Mouse (Mus musculus): Measurements from ENCODE around the gene Olfr1333. TPM values are rescaled to one million over a fixed set of nuclear protein-coding genes. Genes with fewer than 3 reads are reported as not detected.

Olfr1333 gene
- polyA plus RNA-seq, 1 experiment from 2014 or later, result not detected

DNA sequence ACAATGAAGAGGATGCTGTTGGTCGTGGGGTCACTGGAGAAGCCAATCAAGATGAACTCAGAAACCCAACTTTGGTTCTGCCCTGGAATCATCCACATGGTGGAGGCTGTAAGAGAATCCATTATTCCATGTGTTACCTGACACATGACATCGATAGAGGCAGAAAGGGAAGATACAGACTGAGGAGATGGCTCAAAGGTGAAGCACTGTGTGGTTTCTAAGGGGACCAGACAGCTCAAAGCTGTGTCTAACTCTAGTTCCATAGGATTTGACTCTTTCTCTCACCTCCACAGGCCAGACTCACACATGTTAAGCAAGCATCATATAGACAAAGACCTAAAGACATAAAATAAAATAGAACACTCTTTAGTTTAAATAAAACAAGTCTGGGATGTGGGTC lies 53.6 kb downstream of the Olfr1333 start, which contains the start of gene Olfr1337:
Gene Olfr1337, minus strand, starts transcription at position 101 of the 400 bp plus-strand sequence.
- 69% methylated on average over 2 of the region's 2 CpGs for WGBS
- H3K4me3 ChIP-seq (ENCODE audit: low read depth, low read length), result no peak within 1 kb of the TSS
- H3K4me1 ChIP-seq (ENCODE audit: insufficient read depth, low read depth, low read length), result no peaks in the 10 kb centered on the region
- H3K9me3 ChIP-seq (ENCODE audit: low read length), result no peaks in the 10 kb centered on the region
- ATAC-seq, result no peak
- H3K27me3 ChIP-seq (replicated peaks; ENCODE audit: insufficient read depth, low read length), result no peaks in the 10 kb centered on the region
- TF ChIP-seq EP300 (IDR thresholded peaks at IDR 0.05) (no peak), CTCF (IDR thresholded peaks at IDR 0.05) (no peak)
- no peak within 1 kb of the TSS for H3K9ac ChIP-seq (replicated peaks; ENCODE audit: low read depth)
- no peak for DNase-seq (ENCODE audit: low spot score)
- H3K36me3 ChIP-seq (ENCODE audit: insufficient read depth, low read length), result no peaks in the 10 kb centered on the region
- H3K27ac ChIP-seq (ENCODE audit: low read length), result no peak within 1 kb of the TSS
- no peak within 1 kb of the TSS for H3K4me2 ChIP-seq (replicated peaks; ENCODE audit: low read depth, low read length)

Other genes starting within 250 kb of the Olfr1333 start
- 1.7 and 2.1 TPM in 2 replicates for gene Cfap57, start 215.5 kb downstream of the Olfr1333 start, polyA plus RNA-seq (2015; fragmentation: Nextera tagmentation; extraction: Ambion mirVana)
- gene Ebna1bp2, start 215.5 kb downstream of the Olfr1333 start, polyA plus RNA-seq (2015; fragmentation: Nextera tagmentation; extraction: Ambion mirVana), result 85.5 and 87.8 TPM in 2 replicates
- gene Olfr62, start 177.3 kb downstream of the Olfr1333 start, polyA plus RNA-seq (2015; fragmentation: Nextera tagmentation; extraction: Ambion mirVana), result not detected in 2 replicates
- gene Olfr1342, start 143.5 kb downstream of the Olfr1333 start, polyA plus RNA-seq (2015; fragmentation: Nextera tagmentation; extraction: Ambion mirVana), result 0.91 and 1.5 TPM in 2 replicates
- not detected in 2 replicates for gene Olfr1341, start 132.8 kb downstream of the Olfr1333 start, polyA plus RNA-seq (2015; fragmentation: Nextera tagmentation; extraction: Ambion mirVana)
- gene Olfr1340, start 116.1 kb downstream of the Olfr1333 start, polyA plus RNA-seq (2015; fragmentation: Nextera tagmentation; extraction: Ambion mirVana), result not detected in 2 replicates
- gene Olfr1339, start 104.1 kb downstream of the Olfr1333 start, polyA plus RNA-seq (2015; fragmentation: Nextera tagmentation; extraction: Ambion mirVana), result not detected in 2 replicates
- not detected in 2 replicates for gene Olfr1338, start 77.5 kb downstream of the Olfr1333 start, polyA plus RNA-seq (2015; fragmentation: Nextera tagmentation; extraction: Ambion mirVana)
- gene Olfr1337, start 53.7 kb downstream of the Olfr1333 start, polyA plus RNA-seq (2015; fragmentation: Nextera tagmentation; extraction: Ambion mirVana), result not detected in 2 replicates
- gene Olfr1335, start 26.3 kb downstream of the Olfr1333 start, polyA plus RNA-seq (2015; fragmentation: Nextera tagmentation; extraction: Ambion mirVana), result not detected in 2 replicates
- gene Olfr1331, start 28.4 kb upstream of the Olfr1333 start, polyA plus RNA-seq (2015; fragmentation: Nextera tagmentation; extraction: Ambion mirVana), result not detected in 2 replicates
- gene Olfr1330, start 52.3 kb upstream of the Olfr1333 start, polyA plus RNA-seq (2015; fragmentation: Nextera tagmentation; extraction: Ambion mirVana), result 0.05 TPM in 1 of 2 replicates, not detected in the other
- not detected in 2 replicates for gene Olfr1329, start 81.2 kb upstream of the Olfr1333 start, polyA plus RNA-seq (2015; fragmentation: Nextera tagmentation; extraction: Ambion mirVana)
- gene Olfr1328, start 102.3 kb upstream of the Olfr1333 start, polyA plus RNA-seq (2015; fragmentation: Nextera tagmentation; extraction: Ambion mirVana), result not detected in 2 replicates
- 0.99 TPM in 1 of 2 replicates, not detected in the other for gene Lao1, start 125.3 kb upstream of the Olfr1333 start, polyA plus RNA-seq (2015; fragmentation: Nextera tagmentation; extraction: Ambion mirVana)